Mouse (Mus musculus) E14TG2a.4 (cell line): ENCODE data around the gene Dph5.

Experiments used
- H3K27me3 ChIP-seq: 2 replicates; pipeline ENCODE4 v1.6.1; 2014; ENCODE audit warnings: low read length, control low read depth; ENCODE audit not compliant: insufficient read depth
- H3K36me3 ChIP-seq: 2 replicates; pipeline ENCODE4 v1.6.1; 2014; ENCODE audit warnings: low read length, control low read depth; ENCODE audit not compliant: insufficient read depth
- H3K4me1 ChIP-seq: replicated peaks from 2 replicates; pipeline ENCODE4 v1.6.1; 2014; ENCODE audit warnings: low read depth, low read length, control low read depth
- H3K4me3 ChIP-seq: replicated peaks from 2 replicates; pipeline ENCODE4 v1.5.1; 2014; ENCODE audit warnings: mild to moderate bottlenecking, low read length
- H3K9me3 ChIP-seq: 2 replicates; pipeline ENCODE4 v1.6.1; 2014; ENCODE audit warnings: low read length, control low read depth
- CTCF ChIP-seq: conservative IDR thresholded peaks from 2 replicates; pipeline ENCODE4 v1.5.1; 2014; ENCODE audit warnings: low read length
- NANOG ChIP-seq: IDR thresholded peaks from 2 replicates; pipeline ENCODE4 v1.6.1; 2014; ENCODE audit warnings: borderline replicate concordance, low read length, mixed read lengths
- POU5F1 ChIP-seq: IDR thresholded peaks from 2 replicates; pipeline ENCODE4 v1.6.1; 2014; ENCODE audit warnings: low read length, borderline replicate concordance

Gene Dph5

DNA sequence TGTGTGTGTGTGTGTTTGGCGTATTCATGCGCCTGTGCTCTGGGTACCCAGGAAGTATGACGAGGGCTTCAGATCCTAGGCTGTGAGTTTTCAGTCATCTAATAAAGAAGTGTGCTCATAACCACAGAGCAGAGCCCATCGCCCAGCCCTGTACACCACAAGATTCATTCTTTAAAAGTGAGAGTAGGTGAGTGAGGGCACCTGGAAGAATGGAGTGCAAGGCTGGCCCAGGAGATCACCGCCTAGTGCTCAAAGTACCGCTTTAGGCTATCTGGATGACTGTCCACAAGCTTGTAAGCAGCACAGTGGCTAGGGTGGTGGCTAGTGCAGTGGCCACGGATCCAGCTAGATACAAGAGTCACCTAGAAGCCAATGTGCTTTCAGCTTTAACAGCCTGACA is 69.6 kb downstream of the Dph5 start:
- H3K4me1 ChIP-seq = no peaks in the 10 kb centered on the region
- no peak overlapping the region for H3K4me3 ChIP-seq
- H3K36me3 ChIP-seq = peaks cover 56% of the 10 kb centered on the region
- TF ChIP-seq CTCF = no peak
- TF ChIP-seq NANOG = no peak
- TF ChIP-seq POU5F1 = no peak
- H3K27me3 ChIP-seq = no peaks in the 10 kb centered on the region
- H3K9me3 ChIP-seq = no peaks in the 10 kb centered on the region

DNA sequence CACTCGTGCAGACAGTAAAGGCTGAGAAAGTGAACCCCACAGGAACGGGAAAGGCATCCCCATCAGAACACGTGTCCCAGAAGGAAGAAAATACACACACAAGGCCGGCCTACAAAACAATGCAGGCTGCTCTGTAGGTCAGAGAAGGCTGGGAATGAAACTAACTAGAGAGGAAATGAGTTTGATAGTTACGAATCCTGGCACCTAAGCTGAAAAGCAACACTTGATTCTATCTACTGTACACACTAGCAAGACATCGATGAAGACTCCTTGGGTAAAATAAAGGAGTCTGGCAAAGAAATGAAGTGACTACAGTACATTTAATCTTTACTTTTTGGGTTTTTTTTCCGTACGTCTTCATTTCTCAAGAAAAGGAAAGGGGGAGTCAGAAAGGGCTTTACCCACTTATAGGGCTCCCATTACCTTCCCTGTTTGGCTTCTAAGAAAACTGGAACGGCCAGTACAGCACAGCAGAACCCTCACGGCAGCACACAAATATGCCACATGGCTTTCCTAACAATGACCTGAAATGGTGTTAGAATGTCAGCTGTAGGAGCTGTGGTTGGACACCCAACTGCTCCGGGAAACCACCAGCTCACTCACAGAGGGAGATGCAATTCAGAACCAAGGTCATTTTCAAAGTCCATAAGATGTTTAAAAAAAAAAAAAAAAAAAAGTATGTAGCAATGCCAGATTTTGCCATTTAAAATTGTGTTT is 73.8 kb downstream of the Dph5 start:
- H3K4me3 ChIP-seq = no peak overlapping the region
- TF ChIP-seq CTCF (no peak), POU5F1 (no peak), NANOG (no peak)
- H3K4me1 ChIP-seq = no peaks in the 10 kb centered on the region; the same call in 1 of the 2 replicates
- no peaks in the 10 kb centered on the region for H3K9me3 ChIP-seq
- no peaks in the 10 kb centered on the region for H3K27me3 ChIP-seq
- H3K36me3 ChIP-seq = peaks cover 25% of the 10 kb centered on the region

DNA sequence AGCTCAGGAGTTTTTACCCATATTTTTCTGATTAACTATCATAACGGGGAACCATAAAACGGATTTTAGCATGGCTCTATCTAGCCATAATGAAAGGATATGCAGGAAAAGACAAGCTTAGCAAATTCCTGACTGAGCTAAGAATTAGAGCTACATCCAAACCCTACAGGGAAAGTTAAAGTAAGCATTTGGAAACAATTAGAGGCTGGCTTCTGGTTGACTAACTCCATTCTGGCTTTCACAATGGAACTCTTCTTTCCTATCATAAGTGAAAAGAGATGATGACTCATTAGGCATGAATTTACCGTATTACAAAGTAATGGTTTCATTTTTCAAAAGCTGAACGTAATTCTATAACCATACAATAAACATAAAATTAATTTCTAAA is 74.4 kb downstream of the Dph5 start:
- TF ChIP-seq CTCF = no peak
- no peak for TF ChIP-seq NANOG
- no peak for TF ChIP-seq POU5F1
- H3K4me3 ChIP-seq = no peak overlapping the region
- H3K27me3 ChIP-seq = no peaks in the 10 kb centered on the region
- peaks cover 24% of the 10 kb centered on the region for H3K36me3 ChIP-seq
- no peaks in the 10 kb centered on the region; the same call in 1 of the 2 replicates for H3K4me1 ChIP-seq
- no peaks in the 10 kb centered on the region for H3K9me3 ChIP-seq

DNA sequence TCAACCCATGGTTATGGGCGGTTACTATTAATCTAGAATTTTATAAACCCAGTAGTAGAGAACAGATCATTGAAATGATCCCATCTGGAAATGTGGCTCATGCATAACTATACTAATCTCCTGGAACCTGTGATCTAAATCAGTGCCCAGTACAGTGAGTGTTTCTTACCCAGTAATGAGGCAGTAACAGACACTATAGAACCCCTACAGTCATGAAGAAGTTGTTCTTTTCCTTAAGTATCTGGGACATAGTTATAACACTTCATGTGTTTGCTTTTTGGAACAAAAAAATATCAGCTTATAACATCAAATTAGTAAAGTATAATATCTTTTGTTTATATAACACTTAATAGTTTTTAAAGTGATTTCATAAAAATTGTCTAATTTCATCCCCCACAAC is 76.0 kb downstream of the Dph5 start:
- Histone ChIP-seq H3K36me3 (peaks cover 13% of the 10 kb centered on the region), H3K4me3 (no peak overlapping the region), H3K9me3 (no peaks in the 10 kb centered on the region), H3K27me3 (no peaks in the 10 kb centered on the region), H3K4me1 (no peaks in the 10 kb centered on the region; the same call in 1 of the 2 replicates)
- TF ChIP-seq POU5F1 (no peak), NANOG (no peak), CTCF (no peak)

- H3K27me3 ChIP-seq = no peaks in the 10 kb centered on the region
- H3K36me3 ChIP-seq = peaks cover 9% of the 10 kb centered on the region; the same call in 1 of the 2 replicates
- H3K4me3 ChIP-seq = no peak overlapping the region
- H3K4me1 ChIP-seq = no peaks in the 10 kb centered on the region; the same call in 1 of the 2 replicates
- no peaks in the 10 kb centered on the region for H3K9me3 ChIP-seq
- TF ChIP-seq CTCF (no peak), POU5F1 (no peak), NANOG (no peak)
These were observed 76.4 kb downstream of the Dph5 start for GRCm38 (mm10) chr3:115964071-115964470.

DNA sequence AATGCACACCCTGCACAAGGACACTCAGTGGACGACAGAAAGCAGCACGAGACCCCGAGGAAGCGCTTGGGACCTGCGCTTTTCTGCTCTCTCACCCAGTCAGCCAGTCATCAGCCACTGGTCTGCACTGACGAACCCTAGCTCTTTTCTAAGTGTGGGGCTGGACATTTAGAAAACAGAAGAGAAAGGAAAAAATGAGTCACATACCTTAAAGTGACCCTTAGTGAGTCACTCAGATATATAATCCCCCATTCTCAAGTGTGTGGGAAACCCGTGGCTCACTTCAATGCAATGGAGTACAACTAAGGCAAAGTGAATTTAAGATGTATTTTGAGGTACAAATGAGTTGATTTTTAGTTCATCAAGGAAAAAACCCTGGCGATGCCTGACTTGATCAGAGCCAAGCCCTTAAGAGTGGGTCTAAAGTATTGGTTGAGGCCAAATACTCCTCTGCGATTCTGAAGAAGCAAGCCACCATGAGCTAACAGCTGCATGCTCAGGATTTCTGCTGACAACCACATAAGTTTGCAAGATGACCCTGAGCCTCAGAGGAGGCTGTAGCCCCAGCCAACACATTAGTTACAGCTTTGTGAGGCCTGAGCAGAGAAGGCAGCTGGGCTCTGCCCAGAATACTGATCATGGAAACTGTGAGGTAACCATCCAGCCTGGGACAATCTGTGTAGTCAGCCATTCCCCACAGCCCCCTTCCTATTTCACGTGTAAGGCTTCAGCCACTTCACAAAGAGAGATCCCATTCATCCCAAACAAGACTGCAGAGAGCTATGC is 81.3 kb downstream of the Dph5 start:
- Histone ChIP-seq H3K9me3 (no peaks in the 10 kb centered on the region), H3K27me3 (no peaks in the 10 kb centered on the region), H3K4me3 (no peak overlapping the region), H3K36me3 (peaks cover 44% of the 10 kb centered on the region), H3K4me1 (no peaks in the 10 kb centered on the region; the same call in 1 of the 2 replicates)
- TF ChIP-seq NANOG (no peak), POU5F1 (no peak), CTCF (no peak)

- Histone ChIP-seq H3K9me3 (no peaks in the 10 kb centered on the region), H3K27me3 (no peaks in the 10 kb centered on the region), H3K4me3 (no peak overlapping the region), H3K36me3 (peaks cover 59% of the 10 kb centered on the region), H3K4me1 (no peaks in the 10 kb centered on the region)
- TF ChIP-seq POU5F1 = no peak
- no peak for TF ChIP-seq CTCF
- no peak for TF ChIP-seq NANOG
These were observed 83.6 kb downstream of the Dph5 start for GRCm38 (mm10) chr3:115971045-115971785.

GRCm38 (mm10) chr3:115971891-115972646 is 84.4 kb downstream of the Dph5 start:
- no peaks in the 10 kb centered on the region for H3K9me3 ChIP-seq
- no peaks in the 10 kb centered on the region for H3K27me3 ChIP-seq
- no peaks in the 10 kb centered on the region for H3K4me1 ChIP-seq
- no peak overlapping the region for H3K4me3 ChIP-seq
- TF ChIP-seq NANOG (no peak), CTCF (no peak), POU5F1 (no peak)
- peaks cover 62% of the 10 kb centered on the region for H3K36me3 ChIP-seq
